Mouse (Mus musculus): Measurements from ENCODE around the gene Fam193a. TPM values are rescaled to one million over a fixed set of nuclear protein-coding genes. Genes with fewer than 3 reads are reported as not detected.

Gene Fam193a
- polyA plus RNA-seq, 1 experiment from 2014 or later, result 12.4 TPM

- H3K27me3 ChIP-seq (replicated peaks), result no peaks in the 10 kb centered on the region
- no peaks in the 10 kb centered on the region for H3K4me1 ChIP-seq
- WGBS, result 93% methylated on average over 2 of the region's 2 CpGs
- no peak overlapping the region for H3K27ac ChIP-seq (replicated peaks)
- H3K9ac ChIP-seq (replicated peaks), result no peak overlapping the region
- H3K36me3 ChIP-seq, result peaks cover 61% of the 10 kb centered on the region
- H3K4me3 ChIP-seq (replicated peaks), result no peak overlapping the region
- ATAC-seq (ENCODE audit: low FRiP score), result no peak
- H3K9me3 ChIP-seq (replicated peaks), result no peaks in the 10 kb centered on the region
- H3K4me2 ChIP-seq, result no peak overlapping the region
Observed at GRCm38 (mm10) chr5:34466648-34467047, 96.9 kb downstream of the Fam193a start.

DNA sequence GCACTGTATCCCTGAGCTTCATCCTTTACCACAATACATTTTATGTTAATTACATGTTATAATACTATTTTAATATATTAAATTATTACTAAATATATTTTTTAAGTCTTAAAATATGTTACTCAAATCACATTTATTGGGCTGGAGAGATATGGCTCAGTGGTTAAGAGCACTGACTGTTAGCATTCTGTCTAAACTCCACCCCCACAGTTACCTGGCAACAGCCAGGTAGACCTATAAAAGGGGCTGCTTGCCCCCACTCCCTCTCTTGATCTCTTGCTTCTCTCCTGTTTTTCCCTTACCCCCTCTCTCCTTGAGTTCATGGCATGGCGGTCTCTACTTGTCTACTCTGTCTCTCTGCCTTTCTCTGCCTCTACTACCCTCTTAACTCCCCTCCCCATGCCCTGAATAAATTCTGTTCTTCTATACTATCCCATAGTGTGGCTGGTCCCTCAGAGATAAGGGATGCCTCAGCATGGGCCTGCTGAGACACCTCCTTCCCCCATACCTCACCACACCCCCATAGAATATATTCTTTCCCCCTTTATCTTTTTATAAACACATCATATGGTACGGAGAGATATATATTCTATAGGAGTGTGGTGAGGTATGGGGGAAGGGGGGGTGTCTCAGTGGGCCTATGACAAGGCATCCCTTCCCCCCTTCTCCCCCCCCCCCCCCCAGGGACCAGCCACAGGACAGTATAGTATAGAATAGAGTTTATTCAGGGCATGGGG lies 98.5 kb downstream of the Fam193a start:
- 100% methylated on average over 2 of the region's 2 CpGs for WGBS
- Histone ChIP-seq H3K9me3 (replicated peaks) (no peaks in the 10 kb centered on the region), H3K4me1 (no peaks in the 10 kb centered on the region), H3K36me3 (peaks cover 47% of the 10 kb centered on the region), H3K4me3 (replicated peaks) (no peak overlapping the region), H3K27me3 (replicated peaks) (no peaks in the 10 kb centered on the region), H3K9ac (replicated peaks) (no peak overlapping the region), H3K27ac (replicated peaks) (no peak overlapping the region), H3K4me2 (no peak overlapping the region)
- ATAC-seq (ENCODE audit: low FRiP score), result no peak

DNA sequence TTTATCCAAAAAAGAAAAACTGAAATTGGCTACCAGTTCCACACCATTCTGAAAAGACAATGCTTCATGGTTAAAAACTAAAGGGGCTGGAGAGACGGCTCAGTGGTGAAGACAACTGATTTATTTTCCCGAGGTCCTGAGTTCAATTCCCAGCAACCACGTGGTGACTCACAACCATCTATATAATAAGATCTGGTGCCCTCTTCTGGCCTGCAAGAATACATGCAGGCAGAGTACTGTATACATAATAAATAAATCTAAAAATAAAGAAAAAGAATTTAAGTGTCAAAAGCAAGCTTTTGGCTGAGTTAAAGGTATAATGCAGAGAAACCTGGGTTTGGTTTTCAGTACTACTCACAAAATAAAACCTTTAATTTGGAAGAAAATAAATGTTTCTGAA lies 111.2 kb downstream of the Fam193a start:
- Histone ChIP-seq H3K9ac (replicated peaks) (no peak overlapping the region), H3K4me3 (replicated peaks) (no peak overlapping the region), H3K4me1 (no peaks in the 10 kb centered on the region), H3K36me3 (peaks cover 76% of the 10 kb centered on the region), H3K27ac (replicated peaks) (no peak overlapping the region), H3K4me2 (no peak overlapping the region), H3K27me3 (replicated peaks) (no peaks in the 10 kb centered on the region), H3K9me3 (replicated peaks) (no peaks in the 10 kb centered on the region)
- WGBS, result 81% methylated on average over 3 of the region's 3 CpGs
- no peak for ATAC-seq (ENCODE audit: low FRiP score)

- ATAC-seq (ENCODE audit: low FRiP score), result no peak
- WGBS, result 92% methylated on average over 15 of the region's 15 CpGs
- no peak overlapping the region for H3K4me3 ChIP-seq (replicated peaks)
- H3K4me2 ChIP-seq, result no peak overlapping the region
- H3K9me3 ChIP-seq (replicated peaks), result no peaks in the 10 kb centered on the region
- H3K27ac ChIP-seq (replicated peaks), result no peak overlapping the region
- H3K27me3 ChIP-seq (replicated peaks), result no peaks in the 10 kb centered on the region
- H3K36me3 ChIP-seq, result peaks cover 55% of the 10 kb centered on the region
- no peaks in the 10 kb centered on the region for H3K4me1 ChIP-seq
- no peak overlapping the region for H3K9ac ChIP-seq (replicated peaks)
Observed at GRCm38 (mm10) chr5:34485731-34486130, 116.0 kb downstream of the Fam193a start.

DNA sequence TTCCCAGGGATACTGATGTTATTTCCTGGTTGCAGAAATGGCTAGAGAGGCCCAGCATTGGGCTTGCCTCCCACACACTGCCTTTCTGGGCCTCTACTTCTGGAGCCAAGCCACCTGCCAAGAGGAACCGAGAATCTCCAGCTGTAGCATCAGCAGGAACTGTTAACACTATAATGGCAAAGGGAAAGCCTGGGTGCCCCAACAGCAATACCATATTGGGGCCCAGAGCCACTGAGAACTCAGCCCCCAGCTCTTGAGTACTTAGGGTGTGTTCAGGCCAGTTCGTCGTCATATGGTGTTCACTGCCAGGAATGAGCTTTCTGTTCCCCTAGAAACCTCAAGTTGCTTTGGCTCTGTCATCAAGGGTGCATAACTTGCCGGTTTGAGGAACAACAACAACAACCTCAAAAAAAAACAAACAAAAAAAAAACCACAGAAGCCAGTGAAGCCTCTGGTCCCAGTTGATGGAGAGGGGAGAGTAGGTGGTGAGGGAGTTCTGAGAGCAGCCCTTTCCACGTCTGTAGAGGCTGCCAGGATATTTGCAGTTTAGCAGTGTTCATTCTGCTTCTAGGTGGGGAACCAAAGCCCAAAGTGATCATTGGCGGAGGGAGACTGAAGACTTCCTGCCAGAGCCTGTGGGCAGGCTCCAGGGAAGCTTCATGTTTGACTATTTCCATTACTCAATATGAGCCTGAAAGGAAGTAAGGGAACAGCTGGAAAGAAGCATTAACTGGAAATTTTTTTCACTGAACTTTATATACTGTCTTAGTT lies 117.8 kb downstream of the Fam193a start:
- Histone ChIP-seq H3K4me3 (replicated peaks) (no peak overlapping the region), H3K9me3 (replicated peaks) (no peaks in the 10 kb centered on the region), H3K4me2 (no peak overlapping the region), H3K36me3 (peaks cover 39% of the 10 kb centered on the region), H3K4me1 (no peaks in the 10 kb centered on the region), H3K9ac (replicated peaks) (no peak overlapping the region), H3K27me3 (replicated peaks) (no peaks in the 10 kb centered on the region), H3K27ac (replicated peaks) (no peak overlapping the region)
- WGBS, result 81% methylated on average over 6 of the region's 6 CpGs
- ATAC-seq (ENCODE audit: low FRiP score), result no peak

- peaks cover 35% of the 10 kb centered on the region for H3K36me3 ChIP-seq
- H3K4me2 ChIP-seq, result no peak overlapping the region
- H3K27me3 ChIP-seq (replicated peaks), result no peaks in the 10 kb centered on the region
- H3K4me3 ChIP-seq (replicated peaks), result no peak overlapping the region
- no peaks in the 10 kb centered on the region for H3K9me3 ChIP-seq (replicated peaks)
- H3K9ac ChIP-seq (replicated peaks), result no peak overlapping the region
- no peak overlapping the region for H3K27ac ChIP-seq (replicated peaks)
- no peaks in the 10 kb centered on the region for H3K4me1 ChIP-seq
- ATAC-seq (ENCODE audit: low FRiP score), result no peak
- 77% methylated on average over 6 of the region's 6 CpGs for WGBS
Observed at GRCm38 (mm10) chr5:34488741-34489417, 119.1 kb downstream of the Fam193a start.

DNA sequence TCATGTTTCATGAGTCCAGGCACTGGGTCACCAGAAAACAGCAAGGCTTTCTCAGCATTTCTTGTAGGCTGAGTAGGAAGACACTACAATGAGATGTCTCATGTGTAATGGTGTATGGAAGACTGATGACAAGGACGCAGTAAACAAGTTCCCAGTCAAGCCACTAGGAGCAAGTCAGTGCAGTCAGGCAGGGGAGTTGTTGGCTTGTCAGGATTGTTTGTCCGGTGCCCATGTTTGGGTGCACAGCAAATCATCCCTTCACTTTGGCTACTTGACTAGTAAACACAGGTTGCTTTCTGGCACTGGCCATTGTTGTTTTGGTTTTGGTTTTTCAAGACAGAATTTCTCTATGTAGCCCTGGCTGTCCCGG lies 119.7 kb downstream of the Fam193a start:
- H3K4me2 ChIP-seq, result no peak overlapping the region
- H3K27me3 ChIP-seq (replicated peaks), result no peaks in the 10 kb centered on the region
- WGBS, result 84% methylated on average over 3 of the region's 3 CpGs
- ATAC-seq (ENCODE audit: low FRiP score), result no peak
- H3K27ac ChIP-seq (replicated peaks), result no peak overlapping the region
- H3K4me1 ChIP-seq, result no peaks in the 10 kb centered on the region
- H3K36me3 ChIP-seq, result peaks cover 31% of the 10 kb centered on the region
- H3K4me3 ChIP-seq (replicated peaks), result no peak overlapping the region
- H3K9me3 ChIP-seq (replicated peaks), result no peaks in the 10 kb centered on the region
- H3K9ac ChIP-seq (replicated peaks), result no peak overlapping the region

DNA sequence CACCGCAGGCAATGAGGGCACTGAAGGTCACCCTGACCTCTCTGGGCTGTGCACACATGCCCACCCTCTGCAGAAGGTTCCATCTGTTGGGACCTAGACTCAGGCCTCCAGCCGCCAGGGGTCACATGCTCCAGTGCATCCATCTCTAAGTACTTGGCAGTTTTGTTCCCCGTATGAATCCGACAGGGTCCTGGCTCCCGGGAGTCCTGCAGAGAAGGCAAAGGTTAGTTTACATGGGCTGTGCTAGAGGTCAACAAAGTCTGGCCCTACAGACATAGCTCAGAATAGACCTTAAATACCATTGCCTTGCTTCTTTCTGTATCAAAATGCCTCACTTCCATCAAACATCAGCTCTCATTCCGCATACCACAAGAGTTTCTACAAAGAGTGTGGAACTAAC lies 127.0 kb downstream of the Fam193a start:
- Histone ChIP-seq H3K4me2 (no peak overlapping the region), H3K4me1 (no peaks in the 10 kb centered on the region), H3K27ac (replicated peaks) (no peak overlapping the region), H3K9ac (replicated peaks) (no peak overlapping the region), H3K4me3 (replicated peaks) (no peak overlapping the region), H3K36me3 (no peaks in the 10 kb centered on the region), H3K27me3 (replicated peaks) (no peaks in the 10 kb centered on the region), H3K9me3 (replicated peaks) (no peaks in the 10 kb centered on the region)
- ATAC-seq (ENCODE audit: low FRiP score), result no peak
- WGBS, result 80% methylated on average over 6 of the region's 6 CpGs

GRCm38 (mm10) chr5:34500886-34501285 lies 131.2 kb downstream of the Fam193a start:
- WGBS, result 87% methylated on average over 5 of the region's 5 CpGs
- Histone ChIP-seq H3K9me3 (replicated peaks) (no peaks in the 10 kb centered on the region), H3K4me2 (no peak overlapping the region), H3K9ac (replicated peaks) (no peak overlapping the region), H3K36me3 (no peaks in the 10 kb centered on the region), H3K4me3 (replicated peaks) (no peak overlapping the region), H3K4me1 (no peaks in the 10 kb centered on the region), H3K27me3 (replicated peaks) (no peaks in the 10 kb centered on the region), H3K27ac (replicated peaks) (no peak overlapping the region)
- no peak for ATAC-seq (ENCODE audit: low FRiP score)

DNA sequence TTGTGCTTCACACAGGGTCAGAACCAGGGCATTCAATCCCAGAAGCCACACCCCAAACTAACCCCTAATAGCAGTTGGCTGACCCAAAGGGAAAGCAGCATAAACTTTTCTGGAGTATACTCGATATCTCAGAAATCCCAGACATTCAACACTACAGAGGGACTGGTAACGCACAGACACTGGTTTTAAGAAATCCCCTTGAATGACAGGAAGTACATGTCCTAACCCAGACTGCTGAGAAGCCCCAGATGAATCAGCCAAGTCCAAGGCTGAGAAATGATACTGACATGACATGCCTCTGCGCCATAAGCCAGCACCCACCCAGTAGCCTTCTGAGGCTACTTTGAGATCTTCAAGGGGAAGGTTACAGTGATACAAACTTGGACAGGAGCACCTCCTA lies 131.9 kb downstream of the Fam193a start:
- Histone ChIP-seq H3K27ac (replicated peaks) (no peak overlapping the region), H3K9me3 (replicated peaks) (no peaks in the 10 kb centered on the region), H3K4me2 (no peak overlapping the region), H3K4me3 (replicated peaks) (no peak overlapping the region), H3K4me1 (no peaks in the 10 kb centered on the region), H3K9ac (replicated peaks) (no peak overlapping the region), H3K36me3 (no peaks in the 10 kb centered on the region), H3K27me3 (replicated peaks) (no peaks in the 10 kb centered on the region)
- ATAC-seq (ENCODE audit: low FRiP score), result no peak
- 86% methylated on average over 3 of the region's 3 CpGs for WGBS

- WGBS, result 86% methylated on average over 1 of the region's 1 CpGs
- no peak overlapping the region for H3K9ac ChIP-seq (replicated peaks)
- H3K4me2 ChIP-seq, result no peak overlapping the region
- no peaks in the 10 kb centered on the region for H3K27me3 ChIP-seq (replicated peaks)
- H3K4me1 ChIP-seq, result no peaks in the 10 kb centered on the region
- H3K27ac ChIP-seq (replicated peaks), result no peak overlapping the region
- H3K9me3 ChIP-seq (replicated peaks), result no peaks in the 10 kb centered on the region
- no peaks in the 10 kb centered on the region for H3K36me3 ChIP-seq
- no peak overlapping the region for H3K4me3 ChIP-seq (replicated peaks)
- ATAC-seq (ENCODE audit: low FRiP score), result no peak
Observed at GRCm38 (mm10) chr5:34502411-34502810, 132.7 kb downstream of the Fam193a start.

DNA sequence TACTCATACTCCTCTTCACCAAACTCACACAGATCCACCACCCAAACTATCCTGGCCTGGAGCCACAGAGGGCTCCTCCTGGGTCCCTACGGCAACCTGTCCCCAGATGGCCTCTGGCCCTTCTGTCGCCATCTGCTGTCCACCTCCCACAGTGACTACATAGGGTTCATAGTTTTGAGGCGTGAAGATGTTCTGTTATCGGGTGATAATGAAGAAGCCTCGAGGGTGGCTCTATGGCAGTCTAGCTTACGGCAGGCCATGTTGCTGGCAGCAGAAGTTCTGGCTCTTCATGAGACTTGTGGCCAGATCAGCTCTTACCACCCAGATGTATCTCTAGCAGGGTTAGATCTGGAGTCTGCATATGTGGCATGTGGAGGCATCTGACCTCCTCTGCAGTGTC lies 133.1 kb downstream of the Fam193a start:
- Histone ChIP-seq H3K4me1 (no peaks in the 10 kb centered on the region), H3K4me3 (replicated peaks) (no peak overlapping the region), H3K4me2 (no peak overlapping the region), H3K36me3 (no peaks in the 10 kb centered on the region), H3K27me3 (replicated peaks) (no peaks in the 10 kb centered on the region), H3K9me3 (replicated peaks) (no peaks in the 10 kb centered on the region), H3K9ac (replicated peaks) (no peak overlapping the region), H3K27ac (replicated peaks) (no peak overlapping the region)
- WGBS, result 76% methylated on average over 6 of the region's 6 CpGs
- no peak for ATAC-seq (ENCODE audit: low FRiP score)
